Mouse (Mus musculus) stomach, postnatal 0 days (tissue): ENCODE measurements around the gene Ednrb. TPM values are rescaled to one million over a fixed set of nuclear protein-coding genes. Genes with fewer than 3 reads are reported as not detected.
A peak's percentile ranks its signal among the peaks of the same experiment; 100 is the strongest.

Source experiments
- ATAC-seq: fragments of 200-750 bp; cut with Nextera tagmentation; 2 replicates; pipeline ENCODE4 v1.8.0; 2017; ENCODE audit not compliant: low FRiP score, low TSS enrichment
- DNase-seq: peaks from one replicate; pipeline ENCODE4 v3.0.0-alpha.2; 2016; ENCODE audit warnings: low spot score
- H3K27ac ChIP-seq: fragments of 300-500 bp; sonication (generic); replicated peaks from 2 replicates; pipeline ENCODE4 v1.5.1; 2014; ENCODE audit warnings: mild to moderate bottlenecking, control low read depth
- H3K27me3 ChIP-seq: fragments of 300-500 bp; sonication (generic); 2 replicates; pipeline ENCODE4 v1.6.1; 2014; ENCODE audit warnings: low read length; ENCODE audit not compliant: control insufficient read depth, insufficient read depth
- H3K36me3 ChIP-seq: fragments of 300-500 bp; sonication (generic); 2 replicates; pipeline ENCODE4 v1.6.1; 2014; ENCODE audit warnings: low read length, mixed read lengths; ENCODE audit not compliant: control insufficient read depth, insufficient read depth
- H3K4me1 ChIP-seq: fragments of 300-500 bp; sonication (generic); replicated peaks from 2 replicates; pipeline ENCODE4 v1.6.1; 2014; ENCODE audit warnings: antibody characterized with exemption; ENCODE audit not compliant: control insufficient read depth, insufficient read depth
- H3K4me2 ChIP-seq: fragments of 300-500 bp; sonication (generic); replicated peaks from 2 replicates; pipeline ENCODE4 v1.6.1; 2014; ENCODE audit warnings: low read depth, mild to moderate bottlenecking, control low read depth, moderate library complexity
- H3K4me3 ChIP-seq: fragments of 300-500 bp; sonication (generic); 2 replicates; pipeline ENCODE4 v1.5.1; 2014; ENCODE audit warnings: low read depth, low read length, control low read depth
- H3K9ac ChIP-seq: fragments of 300-500 bp; sonication (generic); 2 replicates; pipeline ENCODE4 v1.6.1; 2014; ENCODE audit warnings: mild to moderate bottlenecking, low read length, control low read depth, mixed read lengths
- H3K9me3 ChIP-seq: fragments of 300-500 bp; sonication (generic); 2 replicates; pipeline ENCODE4 v1.6.1; 2016; ENCODE audit warnings: low read length; ENCODE audit not compliant: control insufficient read depth
- CTCF ChIP-seq: IDR thresholded peaks from 2 replicates; pipeline ENCODE4 v1.5.1; 2016; ENCODE audit warnings: antibody characterized with exemption, low read depth, mild to moderate bottlenecking, moderate library complexity
- EP300 ChIP-seq: optimal IDR thresholded peaks from 2 replicates; pipeline ENCODE3; 2016; ENCODE audit warnings: antibody characterized with exemption
- WGBS: fragments of 180-500 bp; shearing (Covaris S2); extraction: QIAGEN DNeasy Blood & Tissue Kit; methylation state at CpG from one replicate; pipeline ENCODE4 v1.1.7; 2014; 5-methylcytosine and 5-hydroxymethylcytosine counted together
- polyA plus RNA-seq: library from polyadenylated mRNA; unstranded; fragments of >200 nt; fragmentation: Nextera tagmentation; extraction: Ambion mirVana; gene quantifications from 2 replicates; pipeline ENCODE4 v1.2.1, GENCODE M21; 2015

The Ednrb gene
- polyA plus RNA-seq, 1 experiment from 2014 or later: 53.7 TPM

DNA sequence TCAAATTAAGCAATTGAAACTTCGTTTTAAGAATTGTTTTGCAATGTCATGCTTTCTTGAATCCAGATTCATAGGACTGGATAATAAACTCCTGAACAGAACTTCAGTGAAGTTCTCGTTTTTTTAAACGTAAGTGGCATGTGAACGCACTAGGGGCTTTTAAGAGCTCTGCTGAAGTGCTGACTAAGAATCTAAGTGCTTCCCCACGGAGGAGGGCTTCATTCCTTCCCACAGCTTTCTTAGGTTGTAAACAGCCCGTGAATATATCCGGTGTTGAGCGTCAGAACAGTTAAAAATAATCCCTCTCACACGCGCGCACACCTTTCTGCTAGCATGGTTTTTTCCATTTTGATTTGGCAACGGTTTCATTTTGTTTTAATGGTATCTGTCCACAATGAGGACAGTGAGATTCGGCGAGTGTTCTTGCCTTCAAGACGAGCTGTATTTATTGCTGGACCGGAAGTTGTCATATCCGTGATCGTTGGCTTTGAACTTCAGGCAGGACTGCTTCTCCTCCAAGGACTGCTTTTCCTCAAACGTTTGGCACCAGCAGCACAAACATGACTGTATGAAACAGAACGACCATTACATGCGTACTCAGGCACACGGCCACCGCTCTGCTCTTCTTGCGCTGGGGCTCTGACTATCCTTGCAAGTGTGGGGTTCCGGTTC, 27.4 kb downstream of the Ednrb start:
- Histone ChIP-seq H3K9ac (no peak overlapping the region), H3K9me3 (no peaks in the 10 kb centered on the region), H3K36me3 (no peaks in the 10 kb centered on the region), H3K4me1 (no peaks in the 10 kb centered on the region), H3K4me2 (peak overlapping the region; percentile 21; the same call in 1 of the 2 replicates), H3K27me3 (no peaks in the 10 kb centered on the region), H3K27ac (peak overlapping the region; percentile 49), H3K4me3 (no peak overlapping the region)
- TF ChIP-seq CTCF: no peak
- TF ChIP-seq EP300: no peak
- peak; percentile 66; the same call in 1 of the 2 replicates for ATAC-seq
- peak; percentile 17 for DNase-seq
- WGBS: 51% methylated on average over 25 of the region's 25 CpGs

DNA sequence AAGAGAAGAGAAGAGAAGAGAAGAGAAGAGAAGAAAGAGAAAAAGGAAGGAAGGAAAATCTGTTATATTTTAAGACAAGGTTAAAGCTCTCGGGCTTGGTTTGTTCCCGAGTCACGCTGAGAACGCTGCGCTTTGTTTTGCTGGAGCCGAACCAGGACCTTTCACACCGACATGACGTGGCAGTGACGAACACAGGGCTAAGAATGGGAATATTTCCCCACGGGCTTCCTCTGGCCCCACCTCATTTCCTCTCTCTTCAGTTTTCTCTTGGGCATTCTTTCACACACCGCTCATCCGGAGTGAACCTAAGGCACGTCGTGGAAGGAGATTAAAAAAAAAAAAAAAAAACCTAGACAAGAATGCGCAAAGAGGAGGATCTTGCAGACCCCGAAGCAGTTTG, 28.7 kb downstream of the Ednrb start:
- no peak overlapping the region for H3K4me2 ChIP-seq
- TF ChIP-seq EP300 (no peak), CTCF (no peak)
- H3K4me1 ChIP-seq: no peaks in the 10 kb centered on the region
- 62% methylated on average over 16 of the region's 16 CpGs for WGBS
- no peak overlapping the region for H3K9ac ChIP-seq
- no peak overlapping the region for H3K4me3 ChIP-seq
- no peak overlapping the region for H3K27ac ChIP-seq
- H3K36me3 ChIP-seq: no peaks in the 10 kb centered on the region
- no peak for DNase-seq
- no peaks in the 10 kb centered on the region for H3K9me3 ChIP-seq
- no peaks in the 10 kb centered on the region for H3K27me3 ChIP-seq
- no peak for ATAC-seq

DNA sequence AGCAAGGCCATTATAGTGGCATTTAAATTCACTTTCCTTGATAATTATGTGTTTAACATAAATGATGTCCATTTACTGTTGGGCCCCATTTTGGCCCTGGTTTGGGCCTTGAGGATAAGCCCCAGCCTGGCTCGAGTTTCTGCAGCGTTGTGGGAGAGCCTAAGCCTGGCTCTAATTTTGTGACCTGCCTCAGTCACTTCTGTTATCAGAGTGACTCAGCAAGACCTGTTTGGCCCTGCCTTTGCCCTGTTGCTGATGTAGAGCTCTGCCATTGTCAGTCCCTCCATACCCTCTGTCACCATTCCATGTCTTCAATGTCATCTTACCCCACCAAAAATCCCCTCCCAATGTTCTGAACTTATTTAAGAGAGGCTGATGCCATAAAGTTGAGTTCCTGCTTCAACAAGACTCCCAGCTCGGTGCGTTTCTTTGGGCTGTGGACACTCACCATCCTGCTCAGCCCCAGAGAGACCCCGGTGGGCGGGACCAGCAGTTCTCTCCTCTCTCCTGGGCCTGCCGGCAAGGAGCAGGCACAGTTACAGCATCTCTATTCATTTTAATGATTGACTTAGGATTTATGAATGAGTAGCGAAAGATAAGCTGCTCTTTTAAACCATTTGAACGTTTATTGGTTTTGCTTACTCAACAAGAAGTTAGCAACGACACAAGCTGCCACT, 30.0 kb downstream of the Ednrb start:
- Histone ChIP-seq H3K9ac (no peak overlapping the region), H3K36me3 (no peaks in the 10 kb centered on the region), H3K4me2 (no peak overlapping the region), H3K4me1 (no peaks in the 10 kb centered on the region), H3K9me3 (no peaks in the 10 kb centered on the region), H3K27me3 (no peaks in the 10 kb centered on the region), H3K4me3 (no peak overlapping the region), H3K27ac (no peak overlapping the region)
- TF ChIP-seq CTCF: no peak
- TF ChIP-seq EP300: no peak
- 62% methylated on average over 10 of the region's 10 CpGs for WGBS
- DNase-seq (no peak), ATAC-seq (no peak)

- Histone ChIP-seq H3K4me1 (no peaks in the 10 kb centered on the region), H3K27me3 (no peaks in the 10 kb centered on the region), H3K27ac (no peak overlapping the region), H3K36me3 (no peaks in the 10 kb centered on the region), H3K4me3 (no peak overlapping the region), H3K4me2 (no peak overlapping the region), H3K9ac (no peak overlapping the region), H3K9me3 (no peaks in the 10 kb centered on the region)
- WGBS: 60% methylated on average over 3 of the region's 3 CpGs
- TF ChIP-seq CTCF (no peak), EP300 (no peak)
- DNase-seq (no peak), ATAC-seq (no peak)
These were observed 31.0 kb downstream of the Ednrb start for GRCm38 (mm10) chr14:103813246-103813645.

DNA sequence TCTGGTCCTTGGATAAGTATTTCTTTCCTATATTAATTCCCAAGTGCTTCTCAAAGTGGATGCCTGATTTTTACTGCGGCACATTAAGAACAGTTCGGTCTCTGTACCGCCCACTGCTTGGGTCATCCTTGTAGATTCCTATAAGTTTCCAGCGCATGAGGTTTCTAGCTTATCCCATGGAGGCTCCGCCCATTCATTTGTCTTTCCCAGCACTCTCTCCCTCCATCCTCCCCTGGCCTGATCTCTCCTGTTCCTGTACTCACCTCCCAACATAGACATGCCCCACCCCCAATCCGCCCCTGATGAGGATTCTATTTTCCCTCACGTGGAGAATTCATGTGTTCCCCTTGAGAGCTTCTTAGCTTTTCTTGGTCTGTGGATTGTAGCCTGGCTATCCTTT, 32.9 kb downstream of the Ednrb start:
- Histone ChIP-seq H3K27me3 (no peaks in the 10 kb centered on the region), H3K4me2 (no peak overlapping the region), H3K4me1 (no peaks in the 10 kb centered on the region), H3K4me3 (no peak overlapping the region), H3K27ac (no peak overlapping the region), H3K9me3 (no peaks in the 10 kb centered on the region), H3K36me3 (no peaks in the 10 kb centered on the region), H3K9ac (no peak overlapping the region)
- 90% methylated on average over 7 of the region's 7 CpGs for WGBS
- DNase-seq (no peak), ATAC-seq (no peak)
- TF ChIP-seq EP300 (no peak), CTCF (no peak)

- no peaks in the 10 kb centered on the region for H3K4me1 ChIP-seq
- no peak overlapping the region for H3K4me3 ChIP-seq
- no peak overlapping the region for H3K27ac ChIP-seq
- WGBS: 73% methylated on average over 4 of the region's 4 CpGs
- DNase-seq (no peak), ATAC-seq (no peak)
- no peak overlapping the region for H3K4me2 ChIP-seq
- H3K27me3 ChIP-seq: no peaks in the 10 kb centered on the region
- H3K9ac ChIP-seq: no peak overlapping the region
- TF ChIP-seq EP300: no peak
- TF ChIP-seq CTCF: no peak
- H3K36me3 ChIP-seq: no peaks in the 10 kb centered on the region
- no peaks in the 10 kb centered on the region for H3K9me3 ChIP-seq
These were observed 40.1 kb downstream of the Ednrb start for GRCm38 (mm10) chr14:103803907-103804659.
